Mouse (Mus musculus) ovary, postnatal 14 days (tissue): ENCODE measurements around the gene Copb1.

ENCODE experiments used
- DNase-seq: peaks from one replicate; pipeline ENCODE4 v3.0.0; 2022; ENCODE audit warnings: low spot score

The Copb1 gene

GRCm38 (mm10) chr7:114169381-114169780 is 85.1 kb downstream of the Copb1 start:
- no peak for DNase-seq
